Mouse (Mus musculus): Measurements from ENCODE around the gene St3gal3.

The St3gal3 gene

GRCm38 (mm10) chr4:118134485-118135365, at the start of gene St3gal3:
St3gal3 (minus strand) TSS chr4:118134914.
- DNase-seq (ENCODE audit: low spot score) = peak; percentile 95

GRCm38 (mm10) chr4:118180301-118181080, 45.8 kb upstream of the St3gal3 start:
- peak; percentile 4 for DNase-seq (ENCODE audit: low spot score)

GRCm38 (mm10) chr4:118179467-118180300, 45.0 kb upstream of the St3gal3 start, which contains the start of gene Kdm4a:
Kdm4a (minus strand) TSS chr4:118180043.
- peak; percentile 98 for DNase-seq (ENCODE audit: low spot score)

DNA sequence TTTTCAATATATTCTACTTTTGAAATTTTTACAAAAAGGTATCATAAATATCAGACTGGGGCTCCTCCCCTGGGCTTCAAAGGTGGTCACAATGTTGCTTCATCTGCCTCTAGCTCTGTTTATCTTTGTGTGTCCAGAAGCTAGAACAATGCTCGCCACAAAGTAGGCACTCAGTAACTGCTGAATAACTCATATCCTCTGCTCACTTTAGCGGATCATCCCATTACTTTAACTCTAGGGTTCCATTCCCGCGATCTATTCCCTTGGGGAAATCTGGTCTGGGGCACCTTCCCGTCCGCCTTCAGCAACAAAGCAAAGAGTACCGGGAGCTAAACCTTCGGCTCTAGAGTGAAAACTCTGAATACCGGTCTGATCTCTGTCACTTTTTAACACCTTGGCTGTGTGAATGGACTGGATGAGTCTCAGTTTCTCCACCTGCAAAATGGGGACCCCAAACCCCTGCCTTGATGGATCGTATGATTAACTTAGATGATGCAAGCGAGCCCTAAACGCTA, 44.3 kb upstream of the St3gal3 start:
- no peak for DNase-seq (ENCODE audit: low spot score)

- no peak for DNase-seq (ENCODE audit: low spot score)
Measured at GRCm38 (mm10) chr4:118172461-118172860, 37.7 kb upstream of the St3gal3 start.

DNA sequence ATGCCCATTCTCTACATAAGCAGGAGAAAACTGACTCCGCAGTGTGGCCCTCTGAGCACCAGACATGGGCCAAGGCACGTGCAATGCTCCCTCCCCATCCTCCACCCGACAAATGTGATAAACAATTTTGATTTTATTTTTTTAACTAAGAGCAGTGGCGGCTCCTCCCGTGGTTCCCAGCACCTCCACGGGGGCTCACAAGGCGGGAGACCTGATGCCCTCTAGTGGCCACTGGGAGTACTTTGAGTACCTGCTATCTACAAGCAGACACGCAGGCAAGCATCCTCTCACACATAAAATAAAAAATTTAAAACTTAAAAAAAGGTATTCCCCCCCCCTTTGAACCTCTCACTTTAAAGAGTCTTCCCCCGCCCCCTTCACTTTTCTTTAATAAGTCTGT, 36.3 kb upstream of the St3gal3 start:
- DNase-seq (ENCODE audit: low spot score) = no peak

GRCm38 (mm10) chr4:118162123-118162522, 27.4 kb upstream of the St3gal3 start:
- no peak for DNase-seq (ENCODE audit: low spot score)

GRCm38 (mm10) chr4:118157666-118158065, 23.0 kb upstream of the St3gal3 start:
- DNase-seq (ENCODE audit: low spot score) = no peak

GRCm38 (mm10) chr4:118156559-118156958, 21.8 kb upstream of the St3gal3 start:
- no peak for DNase-seq (ENCODE audit: low spot score)

- DNase-seq (ENCODE audit: low spot score) = no peak
Measured at GRCm38 (mm10) chr4:118154889-118155288, 20.2 kb upstream of the St3gal3 start.

GRCm38 (mm10) chr4:118152020-118152785, 17.5 kb upstream of the St3gal3 start:
- DNase-seq (ENCODE audit: low spot score) = peak; percentile 54

GRCm38 (mm10) chr4:118150804-118151203, 16.1 kb upstream of the St3gal3 start:
- no peak for DNase-seq (ENCODE audit: low spot score)

DNA sequence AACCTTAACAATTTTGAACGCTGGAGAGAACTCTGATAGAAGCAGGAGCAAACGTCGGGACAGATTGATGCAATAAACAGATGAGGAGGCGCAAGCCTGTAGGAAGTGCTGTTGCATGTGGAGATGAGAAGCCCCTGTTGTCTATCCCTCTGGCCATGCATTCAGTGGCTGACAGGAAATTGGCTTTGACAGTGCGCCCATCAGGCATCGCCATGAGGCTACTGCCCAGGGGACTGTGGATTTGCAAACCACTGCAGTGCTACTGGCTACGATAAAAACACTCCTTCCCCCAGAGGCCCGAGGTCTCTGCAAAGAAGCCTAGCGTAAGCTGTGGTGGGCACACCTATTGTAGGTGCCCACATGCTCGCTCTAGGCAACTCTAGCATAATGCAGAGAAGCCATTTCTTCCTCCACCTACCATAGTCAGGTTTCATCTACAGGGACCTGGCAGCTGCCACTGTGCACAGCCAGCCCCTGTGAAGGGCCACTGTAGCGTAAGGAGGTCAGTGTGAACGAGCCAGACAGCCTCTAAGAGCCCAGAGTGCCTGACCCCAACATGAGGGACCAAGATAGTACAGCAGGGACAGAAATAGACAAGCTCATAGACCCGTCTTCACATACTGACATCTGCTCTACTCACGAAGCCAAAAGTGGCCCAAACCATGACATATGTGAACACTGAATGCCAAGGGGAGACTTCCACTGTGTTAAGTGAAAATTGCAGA, 15.4 kb upstream of the St3gal3 start:
- no peak for DNase-seq (ENCODE audit: low spot score)

DNA sequence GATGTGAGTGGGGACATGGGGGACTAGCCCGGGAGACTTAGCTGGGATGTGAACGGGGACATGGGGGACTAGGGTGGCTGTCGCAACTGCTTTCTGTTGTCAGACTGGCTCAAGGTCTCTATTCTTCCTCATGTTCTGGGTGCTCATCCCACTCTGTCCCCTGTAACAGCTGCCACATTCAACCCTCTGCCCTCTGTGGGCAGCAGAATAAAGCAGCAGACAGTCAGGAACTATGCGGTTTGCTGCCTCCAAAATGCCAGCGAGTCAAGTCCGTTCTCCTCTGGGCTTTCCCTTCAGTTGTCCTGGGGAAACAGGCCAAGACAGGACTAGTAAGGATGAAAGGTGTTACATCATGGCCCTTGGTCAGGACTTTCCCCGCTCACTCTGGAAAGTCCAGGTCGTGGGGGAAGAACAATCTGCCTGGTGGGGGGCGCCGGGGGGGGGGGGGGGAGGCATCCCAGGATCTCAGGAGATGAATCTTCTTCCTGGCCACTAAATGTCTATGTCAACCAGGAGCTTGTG, 14.4 kb upstream of the St3gal3 start:
- DNase-seq (ENCODE audit: low spot score) = no peak

DNA sequence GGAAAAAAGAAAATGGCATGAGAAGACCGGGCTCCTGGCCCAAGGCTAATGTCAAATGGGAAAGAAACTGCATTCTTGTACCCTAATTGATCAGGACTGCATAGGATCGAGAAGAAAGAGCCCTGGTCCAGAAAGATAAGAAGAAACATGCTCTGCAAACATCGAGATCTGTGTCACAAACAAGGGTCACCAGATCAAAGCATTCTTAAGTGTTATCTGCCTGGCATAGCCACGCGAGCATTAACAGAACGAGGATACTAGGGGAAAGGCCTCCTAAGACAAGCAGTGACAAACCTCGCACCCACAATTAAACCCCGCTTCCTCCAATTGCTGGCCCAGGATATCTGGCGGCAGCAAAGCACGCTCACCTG, 13.6 kb upstream of the St3gal3 start:
- DNase-seq (ENCODE audit: low spot score) = no peak

- no peak for DNase-seq (ENCODE audit: low spot score)
Measured at GRCm38 (mm10) chr4:118147547-118148316, 13.0 kb upstream of the St3gal3 start.

- no peak for DNase-seq (ENCODE audit: low spot score)
Measured at GRCm38 (mm10) chr4:118147090-118147489, 12.4 kb upstream of the St3gal3 start.

DNA sequence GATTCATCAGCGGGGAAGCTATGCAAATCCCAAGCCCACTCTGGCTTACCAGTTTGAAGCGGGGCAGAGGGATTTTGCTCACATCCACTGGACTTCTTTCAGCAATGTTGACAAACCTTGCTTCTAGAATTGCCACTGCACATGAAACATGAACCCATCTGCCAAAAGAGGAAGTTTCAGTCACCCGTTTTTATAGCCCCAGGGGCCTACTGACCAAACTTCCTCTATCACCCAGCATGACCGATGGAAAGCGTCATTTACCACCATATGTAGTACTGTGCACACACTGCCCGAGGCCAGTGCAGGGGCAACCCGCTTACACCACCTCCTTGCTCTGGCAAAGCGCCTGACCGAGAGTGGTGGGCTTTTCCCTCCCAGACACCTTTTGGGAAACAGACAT, 9.6 kb upstream of the St3gal3 start:
- DNase-seq (ENCODE audit: low spot score) = peak; percentile 53

DNA sequence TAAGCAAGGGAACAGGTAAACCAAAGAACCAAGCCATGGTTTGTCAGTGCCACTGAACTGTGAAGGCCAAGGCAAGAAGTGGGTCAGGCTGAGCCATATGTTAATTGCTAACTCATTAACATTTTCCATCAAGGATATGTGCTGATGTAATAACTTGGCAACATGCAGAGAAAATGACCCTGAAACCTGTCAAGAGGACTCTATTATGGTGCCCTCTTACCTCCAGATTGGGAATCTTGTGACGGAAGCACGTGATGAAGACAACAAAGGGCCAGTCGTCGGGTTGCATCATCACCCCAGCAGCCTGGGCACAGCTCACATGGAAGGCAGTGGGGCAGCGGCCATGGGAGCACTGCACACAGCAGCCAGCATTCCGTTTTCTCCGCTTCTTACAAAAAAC, 9.0 kb upstream of the St3gal3 start:
- no peak for DNase-seq (ENCODE audit: low spot score)

All from lung, postnatal 25 days (tissue).